Mouse (Mus musculus) embryonic fibroblast, embryonic 13.5 days (primary cell): ENCODE measurements around the gene Inf2.

ENCODE experiments used
- CTCF ChIP-seq: IDR thresholded peaks from 2 replicates; pipeline ENCODE4 v1.5.1; 2011; ENCODE audit warnings: mild to moderate bottlenecking, control low read depth, low read length, moderate library complexity, borderline replicate concordance; ENCODE audit not compliant: insufficient read depth
- POLR2A ChIP-seq: IDR thresholded peaks from 2 replicates; pipeline ENCODE4 v1.6.1; 2011; ENCODE audit warnings: low read depth, mild to moderate bottlenecking, control low read depth, low read length, moderate library complexity

- no peak for TF ChIP-seq CTCF
- no peak for TF ChIP-seq POLR2A
Measured at GRCm38 (mm10) chr12:112579430-112579829, 9.2 kb upstream of the Inf2 start.
